Mouse (Mus musculus) bone marrow macrophage, adult 2 months (primary cell): ENCODE results near the gene 1700074P13Rik.
"Not testable (repeated sequence)": the region's sequence is repeated elsewhere in the genome, so short reads cannot be mapped to it uniquely, and the experiment has no call there.

Experiments
- CTCF ChIP-seq: IDR thresholded peaks from 2 replicates; pipeline ENCODE4 v1.5.1; 2012; ENCODE audit warnings: low read depth, mild to moderate bottlenecking, low read length, moderate library complexity
- POLR2A ChIP-seq: IDR thresholded peaks from 2 replicates; pipeline ENCODE4 v1.6.1; 2012; ENCODE audit warnings: mild to moderate bottlenecking, low read depth, low read length, borderline replicate concordance

DNA sequence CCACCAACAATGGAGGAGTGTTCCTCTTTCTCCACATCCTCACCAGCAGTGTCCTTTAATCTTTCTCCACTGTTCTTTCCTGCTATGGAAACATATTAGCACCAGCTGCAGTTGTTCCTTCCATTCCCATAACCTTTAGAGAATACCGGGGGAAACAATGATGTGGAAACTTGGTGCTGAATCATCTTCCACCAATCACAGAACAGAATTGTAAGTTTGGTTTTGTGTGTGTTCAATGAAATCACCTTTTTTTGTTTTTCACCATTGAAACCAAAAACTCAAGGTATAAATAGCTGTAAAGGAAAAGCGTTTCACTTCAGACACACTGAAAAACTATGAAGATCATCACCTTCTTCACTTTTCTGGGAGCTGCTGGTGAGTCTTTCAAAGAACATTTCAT, 24.1 kb upstream of the 1700074P13Rik start, which contains the start of gene 1810009J06Rik:
- not testable (repeated sequence) for TF ChIP-seq CTCF, POLR2A
